Mouse (Mus musculus) spleen, embryonic (tissue): ENCODE results near the gene Naa16.
"Not testable (repeated sequence)": the region's sequence is repeated elsewhere in the genome, so short reads cannot be mapped to it uniquely, and the experiment has no call there.

ENCODE experiments used
- CTCF ChIA-PET: fragments of 350-600 bp; sonication (Branson Sonifier 250); formaldehyde crosslinking; loops from one replicate; lab custom pipeline; 2022; lab: Charles Lee

Naa16 gene

DNA sequence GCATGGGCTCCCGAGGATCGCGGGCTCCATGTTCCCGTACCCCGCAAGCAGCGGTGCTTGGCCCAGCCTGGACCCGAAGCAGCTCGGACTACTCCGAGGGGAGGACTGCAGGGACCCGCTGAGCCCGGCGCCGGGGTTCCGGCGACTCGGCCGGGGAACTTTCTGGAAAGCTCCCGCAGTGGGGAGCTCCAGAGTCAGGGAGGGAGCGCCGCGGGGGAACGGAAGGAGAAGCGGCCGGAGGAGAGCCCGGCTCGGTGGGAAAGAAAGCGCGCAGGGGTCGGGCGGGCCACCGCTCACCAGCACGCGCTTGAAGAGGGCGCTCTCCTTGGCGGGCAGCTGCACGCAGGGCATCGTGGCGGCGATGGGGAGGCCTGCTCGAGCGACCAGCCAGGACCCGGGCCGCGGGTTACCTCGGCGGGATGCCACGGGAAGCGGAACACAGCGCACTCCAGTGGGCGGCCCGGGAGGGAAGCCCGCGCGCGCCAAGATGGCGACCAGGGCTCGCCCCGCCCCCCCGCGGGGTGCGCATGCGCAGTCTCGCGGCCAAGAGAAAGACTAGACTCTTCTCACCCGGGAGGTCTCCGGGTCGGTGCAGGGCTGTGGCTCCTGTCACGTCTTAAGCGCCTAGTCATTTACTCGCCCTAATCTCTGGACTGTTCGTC, at the start of gene Naa16:
TSS of gene Naa16 (minus strand) at position 514 of the 662 bp plus-strand sequence.
- CTCF ChIA-PET: interaction anchor here (0.5 to 1.2 kb wide), 4 partner anchors 17 to 88 kb away, joined by 3 to 5 read pairs (median 4); no protein-coding TSS in a partner anchor

DNA sequence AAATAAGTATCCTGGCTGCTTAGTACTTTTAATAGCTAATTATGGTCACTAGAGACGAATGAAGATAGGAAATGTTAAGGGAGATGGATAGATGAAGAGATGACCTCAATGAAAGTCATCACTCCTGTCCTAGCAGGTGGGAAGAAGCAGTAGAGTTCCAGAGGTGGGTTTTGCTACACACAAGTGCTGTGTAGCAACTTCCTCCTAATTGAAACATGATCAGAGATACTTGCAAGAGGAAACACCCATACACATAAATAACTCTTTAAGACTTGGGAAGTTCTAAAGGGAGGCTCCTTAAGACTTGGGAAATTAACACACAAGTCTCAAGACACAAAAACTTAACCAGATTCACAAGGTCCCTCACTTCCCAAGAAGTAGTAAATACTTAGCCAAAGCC, 43.5 kb upstream of the Naa16 start:
- CTCF ChIA-PET: no interaction called here

- CTCF ChIA-PET: not testable (repeated sequence)
Measured at GRCm38 (mm10) chr14:79426730-79427365, 36.3 kb upstream of the Naa16 start.

- CTCF ChIA-PET: interaction anchor here (1.0 kb wide), 1 partner anchor 88 kb away, joined by 4 read pairs; no protein-coding TSS in a partner anchor
Measured at GRCm38 (mm10) chr14:79425979-79426729, 35.6 kb upstream of the Naa16 start, which contains the start of gene Kbtbd7. Gene Kbtbd7 (plus strand): TSS chr14:79426511.

DNA sequence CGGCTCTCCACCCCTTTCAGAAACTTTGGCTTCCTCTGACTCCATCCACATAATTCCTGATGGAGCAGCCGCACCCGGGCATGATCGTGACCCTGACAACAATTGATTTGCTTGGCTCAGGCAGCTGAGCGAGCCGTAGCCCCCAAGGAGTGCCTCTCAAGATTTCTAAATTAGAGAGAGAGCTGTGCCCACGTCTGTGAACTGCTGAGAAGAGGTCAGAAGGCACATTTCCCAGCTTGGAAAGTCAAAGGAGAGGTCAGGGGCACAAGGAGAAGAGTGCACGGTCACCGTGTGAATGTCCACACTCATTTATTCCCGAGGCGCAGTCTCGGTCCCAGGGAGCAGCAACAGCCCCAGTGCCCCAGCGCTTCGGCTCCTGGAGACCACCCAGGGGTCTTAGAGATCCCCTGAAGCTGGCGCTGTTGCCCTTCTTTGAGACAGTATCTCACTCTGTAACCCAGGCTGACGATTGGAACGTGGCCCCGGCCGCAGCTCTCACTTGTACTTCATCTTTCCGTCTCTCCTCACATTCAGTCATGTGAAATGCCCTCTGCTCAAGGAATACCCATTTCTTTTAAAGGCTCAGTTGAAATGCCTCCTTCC, 29.6 kb upstream of the Naa16 start:
- CTCF ChIA-PET: no interaction called here

- CTCF ChIA-PET: no interaction called here
Measured at GRCm38 (mm10) chr14:79413121-79413520, 22.5 kb upstream of the Naa16 start.

DNA sequence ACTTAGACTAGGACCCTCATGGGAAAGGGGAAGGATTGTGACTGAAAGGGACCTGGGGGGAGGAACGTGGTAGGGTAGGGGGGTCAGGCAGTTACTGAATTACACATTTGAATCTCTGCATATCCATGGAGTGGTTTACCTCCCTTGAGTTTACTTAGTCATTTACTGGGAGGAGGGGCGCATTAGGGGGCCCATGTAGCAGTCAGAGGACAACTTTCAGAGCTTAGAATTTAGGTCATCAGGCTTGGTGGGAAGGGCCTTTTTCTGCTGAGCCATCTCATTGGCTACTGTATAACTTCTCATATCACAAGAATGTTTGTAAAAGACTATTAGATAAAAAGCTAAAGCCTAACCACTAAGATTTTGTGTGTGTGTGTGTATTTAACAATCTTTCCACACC, 20.1 kb upstream of the Naa16 start:
- CTCF ChIA-PET: no interaction called here

DNA sequence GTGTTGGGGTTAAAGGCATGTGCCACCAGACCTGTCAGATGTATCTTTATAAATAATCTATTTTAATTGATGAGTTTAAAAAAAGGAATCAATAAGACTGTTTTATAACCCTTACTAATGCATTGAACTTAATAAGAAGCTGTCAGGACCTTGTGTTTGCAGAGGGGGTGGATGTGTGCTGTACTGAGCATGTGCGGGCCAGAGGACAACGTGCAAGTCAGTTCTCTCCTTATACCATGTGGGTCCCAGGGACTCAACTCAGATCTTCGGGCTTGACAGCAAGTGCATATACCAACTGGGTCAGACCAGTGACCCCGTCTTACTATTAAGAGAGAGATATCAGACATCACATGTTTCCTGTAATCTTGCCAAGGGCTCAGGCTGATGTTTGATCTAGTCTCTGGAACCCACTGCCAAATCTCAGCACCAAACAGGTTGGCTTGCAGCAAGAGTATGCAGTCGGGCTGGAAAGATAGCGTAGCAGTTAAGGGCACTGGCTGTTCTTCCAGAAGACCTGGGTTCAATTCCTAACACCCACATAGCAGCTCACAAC, 18.8 kb upstream of the Naa16 start:
- CTCF ChIA-PET: no interaction called here

DNA sequence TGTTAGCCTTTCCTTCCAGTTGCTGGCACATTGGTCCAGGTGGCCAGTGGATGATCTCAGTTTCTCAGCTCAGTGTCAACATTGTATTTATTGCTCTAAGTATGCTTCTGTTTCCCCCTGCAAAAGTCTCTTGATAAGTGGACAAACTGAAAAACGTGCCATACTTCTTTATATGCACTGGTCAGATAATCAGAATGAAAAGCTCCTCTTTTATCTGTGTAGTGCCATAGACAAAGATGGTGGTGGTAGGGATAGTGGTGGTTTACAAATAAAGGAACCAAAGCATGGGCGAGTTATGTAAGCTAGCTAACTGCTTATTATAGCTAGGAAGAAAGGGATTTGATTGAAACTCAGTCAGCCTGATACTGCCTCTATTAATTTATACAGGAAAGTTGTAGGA, 17.1 kb upstream of the Naa16 start:
- CTCF ChIA-PET: interaction anchor here (0.5 to 0.8 kb wide), 2 partner anchors 37 to 217 kb away, joined by 3 read pairs; no protein-coding TSS in a partner anchor

DNA sequence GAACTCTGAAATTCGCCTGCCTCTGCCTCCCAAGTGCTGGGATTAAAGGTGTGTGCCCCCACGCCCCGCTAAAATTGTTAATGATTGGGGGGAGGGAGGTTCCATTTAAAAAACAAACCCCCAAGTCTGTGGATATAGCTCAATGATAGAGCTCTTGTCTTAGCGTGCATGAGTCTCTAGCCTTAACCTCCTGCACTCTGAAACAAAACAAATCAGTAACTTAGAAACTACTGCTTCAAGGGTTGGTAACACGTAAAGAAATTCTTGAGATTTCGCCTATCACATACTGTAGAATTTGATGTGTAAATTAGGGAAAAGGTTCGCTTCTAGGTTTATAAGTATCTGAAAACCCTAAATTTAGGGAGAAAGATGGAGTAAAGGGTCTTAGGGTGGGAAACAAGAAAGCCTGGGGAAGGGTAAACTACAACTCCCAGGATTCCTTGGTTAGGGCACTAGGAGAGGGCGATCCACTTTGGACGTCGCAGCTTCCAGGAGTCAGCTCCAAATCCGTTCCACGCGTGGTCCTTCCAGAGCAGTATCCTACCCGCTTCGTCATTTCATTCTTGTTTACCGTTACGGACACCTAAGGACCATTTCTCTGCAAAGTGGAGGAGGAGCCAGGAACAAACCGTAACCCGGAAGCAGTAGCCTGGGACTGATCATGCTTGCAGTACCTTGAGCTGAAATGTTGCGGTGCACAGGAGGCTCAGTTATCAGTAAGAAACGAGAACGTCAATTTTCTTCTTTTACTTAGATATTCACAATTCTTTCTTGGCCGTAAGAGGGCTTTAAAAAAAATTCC, 6.9 kb upstream of the Naa16 start, which contains the start of gene Mtrf1:
TSS of gene Mtrf1 (plus strand) at position 452 of the 802 bp plus-strand sequence.
- CTCF ChIA-PET: interaction anchor here (0.6 kb wide), 1 partner anchor 11 kb away, joined by 3 read pairs; no protein-coding TSS in a partner anchor

DNA sequence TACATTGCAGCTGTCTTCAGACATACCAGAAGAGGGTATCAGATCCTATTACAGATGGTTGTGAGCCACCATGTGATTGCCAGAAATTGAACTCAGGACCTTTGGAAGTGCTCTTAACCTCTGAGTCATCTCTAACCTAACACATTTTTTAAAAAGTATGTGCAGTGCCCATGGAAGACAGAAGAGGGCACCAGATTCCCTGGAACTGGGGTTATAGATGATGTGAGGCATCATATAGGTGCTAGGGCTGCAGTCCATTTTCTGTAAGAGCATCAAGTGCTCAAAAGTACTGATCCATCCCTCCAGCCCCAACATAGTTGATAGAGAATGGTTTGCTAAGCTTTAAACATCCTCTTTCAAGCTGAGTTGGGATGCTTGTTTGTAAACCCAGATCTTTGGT, 4.0 kb upstream of the Naa16 start:
- CTCF ChIA-PET: interaction anchor here (1.6 kb wide), 1 partner anchor 9 kb away, joined by 3 read pairs; no protein-coding TSS in a partner anchor

DNA sequence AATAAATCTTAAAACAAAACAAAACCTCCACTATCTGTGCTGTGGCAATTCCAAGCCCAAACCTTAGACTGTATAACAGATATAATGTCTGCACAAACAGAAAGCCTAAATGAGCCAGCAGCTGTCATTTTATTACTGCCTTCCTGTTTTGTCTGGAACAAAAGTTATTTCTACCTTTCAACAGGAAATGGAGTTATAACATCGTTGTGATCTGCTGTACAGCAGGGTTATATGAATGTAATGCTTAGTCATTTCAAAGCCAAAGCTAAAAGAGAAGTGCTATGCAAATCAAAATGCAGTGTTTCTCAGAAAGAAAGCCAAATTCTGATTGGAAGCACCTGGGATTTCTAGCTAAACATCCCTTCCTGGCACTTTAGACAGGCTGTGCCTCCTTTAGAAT, 2.7 kb upstream of the Naa16 start:
- CTCF ChIA-PET: interaction anchor here (1.6 kb wide), 1 partner anchor 10 kb away, joined by 3 read pairs; no protein-coding TSS in a partner anchor

DNA sequence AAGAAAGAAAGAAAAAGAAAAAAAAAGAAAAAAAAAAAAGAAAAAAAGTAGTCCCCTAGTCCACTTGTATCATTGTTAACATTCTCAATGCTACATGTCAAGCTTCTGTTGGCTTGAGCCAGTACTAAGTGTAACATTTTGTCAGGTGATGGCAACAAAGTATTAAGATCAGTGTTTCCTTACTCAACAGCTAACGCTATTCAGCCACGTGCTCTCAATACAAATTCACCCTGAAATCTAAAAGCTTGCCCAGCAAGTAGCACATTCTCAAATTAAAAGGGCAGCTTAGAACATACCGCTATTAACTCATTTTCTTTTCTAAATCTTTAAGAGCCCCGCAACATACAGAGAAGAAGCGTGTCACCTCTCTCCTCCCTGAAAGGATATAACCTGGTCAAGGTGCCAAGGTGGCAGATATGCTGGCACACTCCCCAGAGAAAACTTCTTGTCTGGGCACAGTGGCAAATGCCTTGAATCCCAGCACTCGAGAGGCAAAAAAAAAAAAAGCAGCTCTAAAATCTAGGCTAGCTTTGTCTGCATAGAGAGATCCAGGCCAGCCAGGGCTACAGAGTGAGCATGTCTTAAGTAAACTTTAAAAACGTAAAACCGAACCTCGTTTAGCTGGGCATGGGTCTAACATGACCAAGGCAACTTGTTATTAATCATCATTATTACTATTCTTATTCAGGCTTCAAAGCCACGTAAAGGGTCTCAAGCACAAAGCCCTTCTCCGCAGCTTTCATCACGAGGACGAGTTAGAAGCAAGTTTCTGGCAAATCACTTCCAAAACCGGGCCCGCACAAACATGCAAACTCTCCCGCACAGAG, 927 bp downstream of the Naa16 start:
- CTCF ChIA-PET: interaction anchor here (0.5 to 1.2 kb wide), 6 partner anchors 11 to 954 kb away, joined by 3 to 18 read pairs (median 4); no protein-coding TSS in a partner anchor

GRCm38 (mm10) chr14:79388304-79388703, 2.3 kb downstream of the Naa16 start:
- CTCF ChIA-PET: no interaction called here

GRCm38 (mm10) chr14:79383120-79383519, 7.5 kb downstream of the Naa16 start:
- CTCF ChIA-PET: no interaction called here

DNA sequence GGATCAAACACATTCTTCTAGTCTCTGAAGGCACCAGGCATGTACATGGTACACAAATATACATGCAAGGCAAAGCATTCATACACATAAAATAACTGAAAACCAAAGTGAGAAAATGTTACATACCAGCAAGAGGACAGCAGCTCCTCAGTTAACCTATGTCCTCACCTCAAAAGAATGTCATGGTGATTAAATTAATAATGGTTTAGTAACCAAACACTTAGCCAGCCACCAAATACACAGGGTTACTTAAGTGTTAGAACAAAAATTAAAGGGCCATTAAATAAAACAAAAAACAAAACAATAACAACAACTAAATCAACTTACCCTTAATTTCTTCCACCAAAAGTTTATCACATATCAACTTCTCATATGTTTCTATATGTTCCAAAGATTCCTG, 13.5 kb downstream of the Naa16 start:
- CTCF ChIA-PET: no interaction called here

DNA sequence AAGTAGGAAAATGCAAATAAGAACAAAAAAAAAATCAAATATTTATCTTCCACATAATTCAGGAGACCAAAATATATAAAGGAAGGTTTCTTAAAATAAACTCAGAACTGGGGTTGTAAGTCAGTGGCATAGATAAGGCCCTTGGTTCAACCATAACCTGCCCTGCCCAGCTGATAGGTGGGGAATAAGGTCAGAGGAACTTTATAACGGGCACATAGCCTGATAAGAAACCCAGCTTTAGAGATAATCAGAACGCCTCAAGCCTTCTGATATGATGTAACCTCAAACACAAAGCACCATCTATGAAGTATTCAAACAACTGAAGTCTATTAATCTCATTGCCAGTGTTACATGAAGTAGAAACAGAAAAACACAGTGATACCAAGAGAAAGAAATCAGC, 32.5 kb downstream of the Naa16 start:
- CTCF ChIA-PET: interaction anchor here (0.5 kb wide), 1 partner anchor 10 kb away, joined by 3 read pairs; no protein-coding TSS in a partner anchor

- CTCF ChIA-PET: interaction anchor here (0.6 kb wide), 1 partner anchor 465 kb away, joined by 11 read pairs; no protein-coding TSS in a partner anchor
Measured at GRCm38 (mm10) chr14:79346384-79346783, 44.2 kb downstream of the Naa16 start.

DNA sequence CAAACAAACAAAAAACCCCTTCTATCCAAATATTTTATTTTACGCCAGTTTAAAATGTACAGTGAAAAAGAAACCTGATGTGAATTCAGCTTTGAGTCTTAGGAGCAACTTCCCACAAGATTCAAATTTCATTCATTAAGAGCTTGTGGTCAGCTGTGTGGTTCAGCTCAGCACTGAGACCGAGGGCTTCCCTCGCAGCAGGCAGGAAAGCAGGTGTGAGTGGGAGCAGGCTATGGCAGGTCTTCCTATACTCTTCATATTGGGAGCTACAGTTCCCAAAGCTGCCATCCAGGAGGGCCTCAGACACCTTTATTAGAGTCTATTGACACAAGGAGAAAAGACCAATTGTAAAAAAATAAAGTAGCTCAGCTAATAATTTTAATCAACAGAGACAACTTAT, 55.0 kb downstream of the Naa16 start:
- CTCF ChIA-PET: no interaction called here
